Mouse (Mus musculus) macrophage (primary cell): Measurements from ENCODE around the gene Kat2a. TPM values are rescaled to one million over a fixed set of nuclear protein-coding genes. Genes with fewer than 3 reads are reported as not detected.

Source experiments
- H3K27ac ChIP-seq: fragments of 350-480 bp; formaldehyde crosslinking; 2 replicates; pipeline ENCODE4 v1.9.0; 2021
- H3K36me3 ChIP-seq: fragments of 350-480 bp; formaldehyde crosslinking; 2 replicates; pipeline ENCODE4 v1.9.0; 2021; ENCODE audit errors: inconsistent target
- H3K4me3 ChIP-seq: fragments of 350-480 bp; formaldehyde crosslinking; 2 replicates; pipeline ENCODE4 v1.9.0; 2021; ENCODE audit errors: inconsistent target
- H3K79me2 ChIP-seq: fragments of 350-480 bp; formaldehyde crosslinking; 2 replicates; pipeline ENCODE4 v1.9.0; 2021; ENCODE audit errors: inconsistent target
- WGBS: methylation state at CpG from one replicate; pipeline ENCODE4 v1.1.7; 2026; ENCODE audit warnings: inconsistent platforms; ENCODE audit not compliant: missing documents; 5-methylcytosine and 5-hydroxymethylcytosine counted together
- polyA plus RNA-seq: library from polyadenylated mRNA; stranded (reverse); fragments of 250-400 nt; gene quantifications from 3 replicates; pipeline ENCODE4 v1.2.4, GENCODE M21; 2018; ENCODE audit warnings: inconsistent platforms

Gene Kat2a
- polyA plus RNA-seq, 1 experiment from 2014 or later, result 23.3 TPM

GRCm38 (mm10) chr11:100710528-100710927 lies 1.7 kb downstream of the Kat2a start:
- H3K36me3 ChIP-seq, result peaks cover 51% of the 10 kb centered on the region
- peaks cover 7% of the 10 kb centered on the region; the same call in 1 of the 2 replicates for H3K79me2 ChIP-seq
- no peak overlapping the region for H3K27ac ChIP-seq
- no peak overlapping the region for H3K4me3 ChIP-seq
- WGBS, result 95% methylated on average over 15 of the region's 15 CpGs

- Histone ChIP-seq H3K4me3 (no peak overlapping the region), H3K27ac (no peak overlapping the region), H3K79me2 (peaks cover 4% of the 10 kb centered on the region; the same call in 1 of the 2 replicates), H3K36me3 (peaks cover 56% of the 10 kb centered on the region)
- 92% methylated on average over 9 of the region's 9 CpGs for WGBS
These were observed 3.0 kb downstream of the Kat2a start for GRCm38 (mm10) chr11:100709201-100709810.

- Histone ChIP-seq H3K27ac (peak overlapping the region; percentile 94), H3K36me3 (peaks cover 75% of the 10 kb centered on the region), H3K4me3 (no peak overlapping the region), H3K79me2 (peaks cover 27% of the 10 kb centered on the region)
- 98% methylated on average over 23 of the region's 23 CpGs for WGBS
These were observed 7.0 kb downstream of the Kat2a start for GRCm38 (mm10) chr11:100705095-100705747.

GRCm38 (mm10) chr11:100703851-100704531 lies 8.3 kb downstream of the Kat2a start, which contains the start of gene Dhx58:
Dhx58 (minus strand) TSS chr11:100704271.
- Histone ChIP-seq H3K79me2 (peaks cover 27% of the 10 kb centered on the region), H3K4me3 (peak within 1 kb of the TSS; percentile 93), H3K36me3 (peaks cover 73% of the 10 kb centered on the region), H3K27ac (peak within 1 kb of the TSS; percentile 94)
- WGBS, result 6% methylated on average over 6 of the region's 7 CpGs

GRCm38 (mm10) chr11:100703366-100703765 lies 8.9 kb downstream of the Kat2a start:
- H3K79me2 ChIP-seq, result peaks cover 27% of the 10 kb centered on the region
- peak overlapping the region; percentile 93 for H3K4me3 ChIP-seq
- WGBS, result 8% methylated on average over 9 of the region's 11 CpGs
- H3K27ac ChIP-seq, result peak overlapping the region; percentile 94
- peaks cover 73% of the 10 kb centered on the region for H3K36me3 ChIP-seq

- Histone ChIP-seq H3K36me3 (peaks cover 73% of the 10 kb centered on the region), H3K27ac (peak overlapping the region; percentile 94), H3K79me2 (peaks cover 27% of the 10 kb centered on the region), H3K4me3 (peak overlapping the region; percentile 93)
- 6% methylated on average over 7 of the region's 7 CpGs for WGBS
These were observed 9.4 kb downstream of the Kat2a start for GRCm38 (mm10) chr11:100702906-100703305.

GRCm38 (mm10) chr11:100702081-100702851 lies 10.0 kb downstream of the Kat2a start:
- peak overlapping the region; percentile 94 for H3K27ac ChIP-seq
- WGBS, result 43% methylated on average over 19 of the region's 19 CpGs
- H3K79me2 ChIP-seq, result peaks cover 27% of the 10 kb centered on the region
- peaks cover 73% of the 10 kb centered on the region for H3K36me3 ChIP-seq
- peak overlapping the region; percentile 93 for H3K4me3 ChIP-seq

DNA sequence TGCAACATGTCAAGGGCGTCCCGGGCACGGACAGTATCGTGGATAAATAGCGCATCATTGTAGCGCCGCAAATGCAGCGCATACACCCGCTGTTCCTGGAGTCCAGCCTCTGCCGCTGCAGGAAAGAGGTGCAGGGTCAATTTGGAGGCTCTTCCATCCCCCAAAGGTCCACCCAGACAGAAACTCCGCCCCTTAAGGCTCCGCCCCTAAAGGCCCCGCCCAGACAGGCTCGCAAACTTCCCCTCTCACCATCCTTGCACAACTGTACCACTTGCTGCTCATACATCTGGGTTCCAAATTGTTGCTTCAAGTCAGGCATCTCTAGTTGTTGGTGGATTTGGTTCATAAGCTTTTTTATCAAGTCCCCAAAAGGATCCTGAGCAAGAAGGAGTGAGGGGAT lies 11.0 kb downstream of the Kat2a start:
- WGBS, result 40% methylated on average over 14 of the region's 14 CpGs
- Histone ChIP-seq H3K27ac (0 out of 2 replicates have a peak overlapping the region, but pooled peaks have one; percentile 94), H3K4me3 (no peak overlapping the region)

DNA sequence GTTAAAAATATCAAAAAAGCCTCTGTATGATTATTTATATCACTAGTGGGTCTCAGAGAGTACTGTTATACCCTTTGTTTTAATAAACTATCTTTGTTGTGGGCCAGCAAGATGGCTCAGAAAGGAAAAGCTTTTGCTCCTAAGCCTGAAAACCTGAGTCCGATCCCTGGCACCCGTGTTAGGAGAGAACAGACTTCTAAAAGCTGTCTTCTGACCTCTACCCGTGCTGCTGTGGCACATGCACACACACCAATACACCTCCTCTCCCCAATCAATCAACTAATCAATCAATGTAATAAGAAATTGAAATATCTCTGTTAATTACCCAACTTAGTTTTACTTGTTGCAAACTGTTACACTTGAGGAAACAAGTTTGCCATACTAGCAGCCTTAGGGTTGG lies 11.6 kb downstream of the Kat2a start:
- peaks cover 27% of the 10 kb centered on the region for H3K79me2 ChIP-seq
- H3K27ac ChIP-seq, result no peak overlapping the region
- WGBS, result 95% methylated on average over 3 of the region's 3 CpGs
- no peak overlapping the region for H3K4me3 ChIP-seq
- H3K36me3 ChIP-seq, result peaks cover 71% of the 10 kb centered on the region

More for the DNA sequence above, 11.0 kb downstream of the Kat2a start:
- H3K79me2 ChIP-seq, result peaks cover 27% of the 10 kb centered on the region
- H3K36me3 ChIP-seq, result peaks cover 71% of the 10 kb centered on the region

DNA sequence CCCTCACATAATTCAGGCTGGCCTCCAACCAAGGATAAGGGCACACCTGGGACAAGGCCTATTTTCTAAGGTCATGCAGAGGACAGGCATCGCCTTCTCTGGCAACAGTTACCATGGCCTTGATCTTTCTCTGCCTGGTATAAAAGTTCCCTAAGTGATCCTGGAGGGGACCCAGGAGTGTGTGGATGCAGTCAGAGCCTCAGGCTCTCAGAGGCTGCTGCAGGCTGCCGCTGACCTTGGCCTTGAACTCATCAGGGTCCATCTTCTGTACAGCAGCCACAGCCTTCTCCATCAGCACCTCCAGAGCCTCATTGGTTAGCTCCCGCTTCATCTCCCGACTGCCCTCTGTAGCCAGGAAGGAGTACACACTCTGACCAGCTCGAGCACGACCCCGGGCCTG lies 14.3 kb downstream of the Kat2a start:
- H3K36me3 ChIP-seq, result peaks cover 74% of the 10 kb centered on the region
- H3K79me2 ChIP-seq, result peaks cover 15% of the 10 kb centered on the region
- no peak overlapping the region for H3K4me3 ChIP-seq
- WGBS, result 90% methylated on average over 7 of the region's 7 CpGs
- no peak overlapping the region for H3K27ac ChIP-seq

DNA sequence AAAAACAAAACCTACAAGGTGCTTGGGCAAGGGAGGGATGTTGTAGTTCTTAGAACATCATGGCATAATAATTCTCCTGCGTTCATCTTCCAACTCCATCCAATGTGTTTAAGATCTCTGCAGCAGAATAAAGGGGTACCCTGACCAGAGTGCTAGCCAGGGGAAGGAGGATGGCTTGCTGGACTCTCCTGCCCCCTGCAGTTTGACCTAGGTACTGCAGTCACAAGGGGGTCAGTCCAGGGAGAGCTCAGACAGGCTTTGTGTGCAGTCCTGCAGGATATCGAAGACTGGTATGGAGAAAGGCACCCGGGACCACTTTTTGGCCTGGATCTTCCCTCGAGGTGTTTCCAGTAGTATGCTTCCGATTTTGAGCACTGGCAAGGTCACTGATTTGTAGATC lies 17.3 kb downstream of the Kat2a start:
- WGBS, result 49% methylated on average over 5 of the region's 5 CpGs

DNA sequence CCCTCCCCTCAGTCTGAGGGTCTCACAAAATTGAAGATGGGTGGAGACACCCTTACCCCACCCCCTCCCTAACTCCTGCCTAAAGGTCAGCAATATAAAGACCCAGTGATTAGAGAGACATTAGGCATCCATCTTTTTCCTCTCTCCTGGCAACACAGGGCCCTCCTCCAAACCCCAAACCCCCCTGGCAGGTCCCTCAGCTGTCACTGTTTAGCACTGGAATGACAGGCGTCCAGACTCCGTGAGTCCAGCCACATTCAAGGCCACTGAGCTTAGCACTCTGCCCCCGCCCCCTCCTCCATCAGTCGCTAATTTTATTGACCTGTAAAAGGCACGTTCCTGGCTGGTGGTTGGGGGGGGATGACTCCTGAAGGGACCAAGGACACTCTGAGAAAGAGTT lies 19.1 kb downstream of the Kat2a start:
- Histone ChIP-seq H3K79me2 (no peaks in the 10 kb centered on the region), H3K27ac (no peak overlapping the region), H3K4me3 (no peak overlapping the region), H3K36me3 (peaks cover 36% of the 10 kb centered on the region)
- WGBS, result 67% methylated on average over 5 of the region's 5 CpGs

More for the DNA sequence above, 17.3 kb downstream of the Kat2a start:
- H3K27ac ChIP-seq, result no peak overlapping the region
- no peak overlapping the region for H3K4me3 ChIP-seq
- H3K36me3 ChIP-seq, result peaks cover 52% of the 10 kb centered on the region
- H3K79me2 ChIP-seq, result no peaks in the 10 kb centered on the region

DNA sequence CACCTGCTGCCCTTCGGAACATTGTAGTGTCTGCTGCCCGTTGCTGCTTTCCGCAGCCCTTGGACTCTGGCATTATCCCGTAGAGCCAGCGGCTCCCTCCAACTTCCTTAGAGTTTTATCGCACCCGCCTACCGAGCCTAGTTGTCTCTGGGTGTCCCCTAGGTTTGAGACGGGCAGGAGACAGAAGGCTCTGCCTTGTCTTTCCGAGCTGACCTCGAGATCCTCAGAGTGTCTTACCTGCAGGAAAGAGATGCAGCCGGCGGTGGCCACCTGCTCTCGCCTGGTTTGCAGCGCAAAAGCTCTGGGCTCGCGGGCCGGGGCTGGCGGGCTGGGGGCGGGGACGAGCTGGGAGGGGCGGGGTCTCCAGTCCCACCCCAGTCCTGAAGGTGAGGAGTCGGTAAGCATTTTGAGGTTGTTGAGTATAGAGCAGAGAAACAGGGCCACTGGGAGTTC lies 20.1 kb downstream of the Kat2a start, which contains the start of gene Zfp385c:
Gene Zfp385c, minus strand, starts transcription at position 292 of the 453 bp plus-strand sequence.
- Histone ChIP-seq H3K4me3 (no peak within 1 kb of the TSS), H3K36me3 (peaks cover 26% of the 10 kb centered on the region), H3K27ac (no peak within 1 kb of the TSS), H3K79me2 (no peaks in the 10 kb centered on the region)
- 5% methylated on average over 22 of the region's 23 CpGs for WGBS

GRCm38 (mm10) chr11:100690389-100690788 lies 21.9 kb downstream of the Kat2a start:
- H3K36me3 ChIP-seq, result peaks cover 10% of the 10 kb centered on the region
- no peaks in the 10 kb centered on the region for H3K79me2 ChIP-seq
- H3K4me3 ChIP-seq, result no peak overlapping the region
- 96% methylated on average over 5 of the region's 7 CpGs for WGBS
- no peak overlapping the region for H3K27ac ChIP-seq
